ENCODE assay signal across 17 mouse cellular contexts in the genomic region with DNA sequence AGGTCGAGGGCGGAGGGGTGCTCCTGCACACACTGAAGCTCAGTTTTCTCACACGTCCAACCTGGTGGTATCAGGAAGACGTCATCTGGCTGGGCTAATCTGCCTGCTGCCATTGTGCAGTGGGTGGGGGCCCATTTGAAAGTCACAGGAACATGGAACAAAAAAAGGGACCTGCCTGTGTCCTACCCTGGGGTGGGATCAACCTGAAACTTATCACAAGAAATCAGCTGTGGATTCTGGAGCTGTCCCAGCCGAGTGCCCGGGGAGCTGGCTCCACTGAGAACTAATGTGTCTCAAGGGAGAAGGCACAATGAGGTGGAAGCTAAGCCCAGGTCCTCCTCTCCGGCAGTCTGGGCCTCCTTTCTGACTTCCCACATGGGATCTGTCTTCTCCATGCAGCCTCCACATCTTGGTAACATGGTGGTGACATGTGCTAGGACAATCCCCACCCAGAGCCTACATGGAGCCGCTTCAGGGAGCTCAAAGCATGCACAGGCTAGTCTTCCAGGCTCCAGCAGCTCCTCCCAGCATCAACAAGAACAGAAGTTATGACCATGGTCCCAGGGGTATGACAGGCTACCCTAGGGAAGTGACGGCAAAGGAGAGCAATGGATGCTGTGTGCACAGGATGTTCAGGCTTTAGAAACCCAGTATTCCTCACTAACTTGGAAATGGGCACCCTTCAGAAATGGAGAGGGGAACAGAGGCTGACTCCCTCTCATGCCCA. TPM values are rescaled to one million over a fixed set of nuclear protein-coding genes. Genes with fewer than 3 reads are reported as not detected.
DNase-seq lines count a peak whose midpoint lies in the region; ATAC-seq and TF ChIP-seq lines count a peak whose summit lies in the region.
"Had no signal": no experiment of that assay in that cellular context is flagged by ENCODE, and none has a peak within 500 bp of the region (broad histone marks: within the 10 kb centered on the region; RNA-seq: fewer than 3 reads in every experiment).

No protein-coding gene starts in this region.

- H3K4me1 ChIP-seq in forebrain, embryonic 10.5 days: peaks cover 73% of the 10 kb centered on the region
- peaks cover 13% of the 10 kb centered on the region for H3K4me1 ChIP-seq in forebrain, embryonic 11.5 days (replicated peaks; ENCODE audit: control insufficient read depth, insufficient read depth, low read length)
- H3K4me1 ChIP-seq in forebrain, embryonic 13.5 days: peaks cover 76% of the 10 kb centered on the region
- H3K4me1 ChIP-seq in midbrain, embryonic 14.5 days (ENCODE audit: control insufficient read depth, insufficient read depth, low read length): peaks cover 38% of the 10 kb centered on the region

- no peak for TF ChIP-seq CTCF in layer of hippocampus, adult 2 months (conservative IDR thresholded peaks at IDR 0.05)

- no peak for ATAC-seq in forebrain, embryonic 11.5 days (replicated peaks; ENCODE audit: low FRiP score)
- no peak for ATAC-seq in forebrain, embryonic 13.5 days
- no peak for ATAC-seq in midbrain, embryonic 14.5 days (ENCODE audit: low FRiP score, low TSS enrichment)
- ATAC-seq: CD4-positive, CD25-positive, alpha-beta regulatory T cell, adult 4 months had no signal

- no peaks in the 10 kb centered on the region for H3K9me3 ChIP-seq in forebrain, embryonic 10.5 days
- H3K9me3 ChIP-seq in forebrain, embryonic 11.5 days (ENCODE audit: control insufficient read depth, low read length): no peaks in the 10 kb centered on the region
- no peaks in the 10 kb centered on the region for H3K9me3 ChIP-seq in forebrain, embryonic 13.5 days (replicated peaks)
- H3K9me3 ChIP-seq in midbrain, embryonic 14.5 days (ENCODE audit: control insufficient read depth, low read length): no peaks in the 10 kb centered on the region
- H3K9me3 ChIP-seq: G1E had no signal

- WGBS in forebrain, embryonic 10.5 days: 84% methylated on average over 9 of the region's 9 CpGs
- WGBS in forebrain, embryonic 11.5 days: 82% methylated on average over 9 of the region's 9 CpGs
- 77% methylated on average over 9 of the region's 9 CpGs for WGBS in forebrain, embryonic 13.5 days
- WGBS in midbrain, embryonic 14.5 days: 85% methylated on average over 9 of the region's 9 CpGs

- no peaks in the 10 kb centered on the region for H3K27me3 ChIP-seq in forebrain, embryonic 10.5 days (ENCODE audit: poor library complexity, severe bottlenecking)
- H3K27me3 ChIP-seq in forebrain, embryonic 11.5 days (ENCODE audit: control insufficient read depth, insufficient read depth, low read length): no peaks in the 10 kb centered on the region
- H3K27me3 ChIP-seq in forebrain, embryonic 13.5 days: no peaks in the 10 kb centered on the region
- no peaks in the 10 kb centered on the region for H3K27me3 ChIP-seq in midbrain, embryonic 14.5 days (ENCODE audit: control insufficient read depth, insufficient read depth, low read length)

- peak overlapping the region; percentile 9; the same call in 1 of the 2 replicates for H3K27ac ChIP-seq in forebrain, embryonic 10.5 days
- H3K27ac ChIP-seq in forebrain, embryonic 11.5 days (ENCODE audit: low read depth, low read length): no peak overlapping the region
- peak overlapping the region; percentile 95 for H3K27ac ChIP-seq in layer of hippocampus, adult 2 months
- H3K27ac ChIP-seq in forebrain, embryonic 13.5 days: peak overlapping the region; percentile 63
- 0 out of 2 replicates have a peak overlapping the region, but pooled peaks have one; percentile 26 for H3K27ac ChIP-seq in midbrain, embryonic 14.5 days (replicated peaks; ENCODE audit: low read depth, low read length)

- no peak overlapping the region for H3K9ac ChIP-seq in forebrain, embryonic 11.5 days (ENCODE audit: low read length)
- 0 out of 2 replicates have a peak overlapping the region, but pooled peaks have one; percentile 18 for H3K9ac ChIP-seq in forebrain, embryonic 13.5 days
- H3K9ac ChIP-seq in midbrain, embryonic 14.5 days (replicated peaks; ENCODE audit: low read length): no peak overlapping the region

- no peak for DNase-seq in forebrain, embryonic 10.5 days (ENCODE audit: extremely low spot score, low spot score)
- no peak for DNase-seq in forebrain, embryonic 11.5 days (ENCODE audit: low spot score)
- DNase-seq in layer of hippocampus, adult 2 months (ENCODE audit: low spot score in 2 of 2): no peak
- no peak for DNase-seq in layer of hippocampus, adult 18-20 months (ENCODE audit: low spot score in 2 of 2)
- no peak for DNase-seq in midbrain, embryonic 14.5 days
- DNase-seq in kidney, adult 11 months: no peak
- DNase-seq in embryo, embryonic 10 days (ENCODE audit: low spot score): no peak
- DNase-seq: cerebellum, postnatal 25 days; kidney, adult 2 months; kidney, postnatal 14 days; liver; lung, adult 2 months; lung, postnatal 4 days had no signal

- H3K36me3 ChIP-seq in forebrain, embryonic 10.5 days (replicated peaks): peaks cover 5% of the 10 kb centered on the region; the same call in 1 of the 2 replicates
- H3K36me3 ChIP-seq in forebrain, embryonic 11.5 days (ENCODE audit: control insufficient read depth, insufficient read depth, low read length): no peaks in the 10 kb centered on the region
- no peaks in the 10 kb centered on the region for H3K36me3 ChIP-seq in forebrain, embryonic 13.5 days (ENCODE audit: poor library complexity, severe bottlenecking)
- H3K36me3 ChIP-seq in midbrain, embryonic 14.5 days (ENCODE audit: control insufficient read depth, insufficient read depth, low read length): no peaks in the 10 kb centered on the region

- no peak overlapping the region for H3K4me3 ChIP-seq in forebrain, embryonic 10.5 days
- no peak overlapping the region for H3K4me3 ChIP-seq in forebrain, embryonic 11.5 days (ENCODE audit: low read depth, low read length)
- H3K4me3 ChIP-seq in layer of hippocampus, adult 2 months: no peak overlapping the region
- H3K4me3 ChIP-seq in forebrain, embryonic 13.5 days: no peak overlapping the region
- H3K4me3 ChIP-seq in midbrain, embryonic 14.5 days (replicated peaks; ENCODE audit: low read depth, low read length): no peak overlapping the region
- H3K4me3 ChIP-seq: erythroblast, embryonic 14.5 days had no signal

- H3K4me2 ChIP-seq in forebrain, embryonic 11.5 days (ENCODE audit: low read depth, low read length, severe bottlenecking): no peak overlapping the region
- H3K4me2 ChIP-seq in forebrain, embryonic 13.5 days: no peak overlapping the region
- no peak overlapping the region for H3K4me2 ChIP-seq in midbrain, embryonic 14.5 days (ENCODE audit: low read length)

RNA-seq across cellular contexts. Expression of a gene that starts 11.1 kb away (rescaled TPM):
- polyA plus RNA-seq in forebrain, embryonic 10.5 days (2016; fragmentation: Nextera tagmentation; extraction: Ambion mirVana): 0.44 and 0.50 TPM in 2 replicates
- 1.7 and 1.9 TPM in 2 replicates for polyA plus RNA-seq in forebrain, embryonic 11.5 days (2014; fragmentation: Nextera tagmentation; extraction: Ambion mirVana)
- 1 to 10 TPM; 2.1 to 2.4 TPM for total RNA-seq in layer of hippocampus, adult 2 months (2021)
- 1 to 10 TPM; 2.0 to 4.2 TPM for total RNA-seq in layer of hippocampus, adult 18-20 months (2021)
- polyA plus RNA-seq in forebrain, embryonic 13.5 days (2015; fragmentation: Nextera tagmentation; extraction: Ambion mirVana): 5.3 and 5.9 TPM in 2 replicates
- 9.2 and 9.6 TPM in 2 replicates for polyA plus RNA-seq in midbrain, embryonic 14.5 days (2014; fragmentation: Nextera tagmentation; extraction: Ambion mirVana)
- total RNA-seq: G1E had no signal
- polyA plus RNA-seq: CD4-positive, CD25-positive, alpha-beta regulatory T cell, adult 4 months; erythroblast, embryonic 14.5 days; G1E had no signal

RNA-seq across cellular contexts. Expression of a gene that starts 26.3 kb away (rescaled TPM):
- 69.4 and 70.5 TPM in 2 replicates for polyA plus RNA-seq in forebrain, embryonic 10.5 days (2016; fragmentation: Nextera tagmentation; extraction: Ambion mirVana)
- 38.5 and 47.5 TPM in 2 replicates for polyA plus RNA-seq in forebrain, embryonic 11.5 days (2014; fragmentation: Nextera tagmentation; extraction: Ambion mirVana)
- 10 to 100 TPM; 17.1 to 18.1 TPM for total RNA-seq in layer of hippocampus, adult 2 months (2021)
- total RNA-seq in layer of hippocampus, adult 18-20 months (2021): 10 to 100 TPM; 14.6 to 15.7 TPM
- 26.8 and 29.0 TPM in 2 replicates for polyA plus RNA-seq in forebrain, embryonic 13.5 days (2015; fragmentation: Nextera tagmentation; extraction: Ambion mirVana)
- polyA plus RNA-seq in midbrain, embryonic 14.5 days (2014; fragmentation: Nextera tagmentation; extraction: Ambion mirVana): 10.8 and 12.8 TPM in 2 replicates

RNA-seq across cellular contexts. Expression of a gene that starts 28.9 kb away (rescaled TPM):
- polyA plus RNA-seq in forebrain, embryonic 10.5 days (2016; fragmentation: Nextera tagmentation; extraction: Ambion mirVana): 0.15 and 0.34 TPM in 2 replicates
- 0.17 and 0.23 TPM in 2 replicates for polyA plus RNA-seq in forebrain, embryonic 11.5 days (2014; fragmentation: Nextera tagmentation; extraction: Ambion mirVana)
- under 1 TPM in 1 of 2 experiments, not detected in 1; 0.18 TPM for total RNA-seq in layer of hippocampus, adult 2 months (2021)
- total RNA-seq in layer of hippocampus, adult 18-20 months (2021): under 1 TPM in 1 of 2 experiments, not detected in 1; 0.33 TPM
- polyA plus RNA-seq in forebrain, embryonic 13.5 days (2015; fragmentation: Nextera tagmentation; extraction: Ambion mirVana): 0.11 and 0.18 TPM in 2 replicates
- polyA plus RNA-seq in midbrain, embryonic 14.5 days (2014; fragmentation: Nextera tagmentation; extraction: Ambion mirVana): 0.29 and 0.58 TPM in 2 replicates
- polyA plus RNA-seq: CD4-positive, CD25-positive, alpha-beta regulatory T cell, adult 4 months; erythroblast, embryonic 14.5 days had no signal

RNA-seq across cellular contexts. Expression of a gene that starts 50.3 kb away (rescaled TPM):
- polyA plus RNA-seq in forebrain, embryonic 10.5 days (2016; fragmentation: Nextera tagmentation; extraction: Ambion mirVana): 9.6 and 10.2 TPM in 2 replicates
- polyA plus RNA-seq in forebrain, embryonic 11.5 days (2014; fragmentation: Nextera tagmentation; extraction: Ambion mirVana): 6.4 and 7.9 TPM in 2 replicates
- total RNA-seq in layer of hippocampus, adult 2 months (2021): 10 to 100 TPM; 56.5 to 63.1 TPM
- 10 to 100 TPM; 50.4 to 51.6 TPM for total RNA-seq in layer of hippocampus, adult 18-20 months (2021)
- polyA plus RNA-seq in forebrain, embryonic 13.5 days (2015; fragmentation: Nextera tagmentation; extraction: Ambion mirVana): 8.9 and 9.5 TPM in 2 replicates
- polyA plus RNA-seq in midbrain, embryonic 14.5 days (2014; fragmentation: Nextera tagmentation; extraction: Ambion mirVana): 14.0 and 14.1 TPM in 2 replicates

RNA-seq across cellular contexts. Expression of a gene that starts 56.5 kb away (rescaled TPM):
- 1.6 and 1.8 TPM in 2 replicates for polyA plus RNA-seq in forebrain, embryonic 10.5 days (2016; fragmentation: Nextera tagmentation; extraction: Ambion mirVana)
- polyA plus RNA-seq in forebrain, embryonic 11.5 days (2014; fragmentation: Nextera tagmentation; extraction: Ambion mirVana): 1.8 and 1.9 TPM in 2 replicates
- 10 to 100 TPM; 11.5 to 12.8 TPM for total RNA-seq in layer of hippocampus, adult 2 months (2021)
- 10 to 100 TPM; 10.8 to 12.2 TPM for total RNA-seq in layer of hippocampus, adult 18-20 months (2021)
- polyA plus RNA-seq in forebrain, embryonic 13.5 days (2015; fragmentation: Nextera tagmentation; extraction: Ambion mirVana): 0.93 and 0.97 TPM in 2 replicates
- 1.2 and 1.8 TPM in 2 replicates for polyA plus RNA-seq in midbrain, embryonic 14.5 days (2014; fragmentation: Nextera tagmentation; extraction: Ambion mirVana)
